Comparison of ENCODE assay signal across 12 mouse cellular contexts in the genomic region with DNA sequence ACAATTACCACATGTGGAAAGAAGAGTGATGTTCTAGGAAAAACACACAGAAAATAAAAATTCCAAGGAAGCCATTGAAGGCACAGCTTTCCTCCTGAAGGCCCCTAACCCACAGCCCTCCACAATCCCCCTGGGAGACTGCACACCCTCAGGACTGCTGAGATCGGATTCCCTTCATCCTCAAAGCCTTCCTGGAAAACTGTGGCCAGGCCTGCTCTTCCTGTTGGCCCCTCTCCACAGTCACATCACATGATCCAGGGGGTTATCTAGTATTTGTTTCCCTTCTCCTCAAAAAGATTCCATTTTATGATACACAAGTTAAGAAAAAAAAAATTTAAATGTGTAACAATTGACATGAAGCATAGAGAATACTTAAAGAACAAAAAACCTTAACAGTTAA. TPM values are rescaled to one million over a fixed set of nuclear protein-coding genes. Genes with fewer than 3 reads are reported as not detected.
A peak's percentile ranks its signal among the peaks of the same experiment; 100 is the strongest.
DNase-seq lines count a peak whose midpoint lies in the region; ATAC-seq and TF ChIP-seq lines count a peak whose summit lies in the region.
"Had no signal": no experiment of that assay in that cellular context is flagged by ENCODE, and none has a peak within 500 bp of the region (broad histone marks: within the 10 kb centered on the region; RNA-seq: fewer than 3 reads in every experiment).

No protein-coding gene starts in this region.

- DNase-seq in heart, postnatal 14 days: no peak
- DNase-seq in heart, postnatal 0 days (ENCODE audit: low spot score): no peak
- peak; percentile 71 for DNase-seq in kidney, postnatal 14 days
- DNase-seq in gastrocnemius, postnatal 36 days: no peak
- no peak for DNase-seq in spleen, postnatal 14 days (ENCODE audit: low spot score in 2 of 2)
- no peak for DNase-seq in left cerebral cortex, adult 18-20 months (ENCODE audit: low spot score in 2 of 2)
- DNase-seq: right cerebral cortex, adult 18-20 months had no signal

- no peaks in the 10 kb centered on the region for H3K79me2 ChIP-seq in C2C12 (ENCODE audit: control insufficient read depth, insufficient read depth)

- intact Hi-C loops in heart, postnatal 14 days (cut with DNase I): no loop called here
- intact Hi-C loops in gastrocnemius, postnatal 36 days (cut with DNase I): no loop called here

- no peak for ATAC-seq in heart, embryonic 11.5 days (replicated peaks; ENCODE audit: insufficient number of reproducible peaks, low FRiP score, low TSS enrichment)
- 0 out of 2 replicates have a peak, but pooled peaks have one; percentile 28 for ATAC-seq in heart, postnatal 0 days (ENCODE audit: insufficient read depth, low read depth)

- no peak for TF ChIP-seq CTCF in C2C12 (IDR thresholded peaks at IDR 0.05; ENCODE audit: control insufficient read depth, insufficient read depth, insufficient read length)
- no peak for TF ChIP-seq CTCF in heart, postnatal 0 days (IDR thresholded peaks at IDR 0.05; ENCODE audit: low read depth)

- no peak overlapping the region for H3K4me2 ChIP-seq in heart, embryonic 11.5 days
- H3K4me2 ChIP-seq in heart, postnatal 0 days (ENCODE audit: low read depth, low read length): no peak overlapping the region
- H3K4me2 ChIP-seq: hindbrain, embryonic 14.5 days had no signal

- TF ChIP-seq EP300 in heart, postnatal 0 days (IDR thresholded peaks at IDR 0.05; ENCODE audit: low read depth): no peak

- H3K27ac ChIP-seq in heart, embryonic 11.5 days (ENCODE audit: low read depth, low read length): peak overlapping the region; percentile 50; the same call in 1 of the 2 replicates
- H3K27ac ChIP-seq in heart, postnatal 0 days (ENCODE audit: low read depth): peak overlapping the region; percentile 49; the same call in 1 of the 2 replicates
- H3K27ac ChIP-seq: hindbrain, embryonic 14.5 days had no signal

- H3K79me3 ChIP-seq in C2C12 (ENCODE audit: low read depth): no peaks in the 10 kb centered on the region

- H3K9me3 ChIP-seq in heart, embryonic 11.5 days (replicated peaks; ENCODE audit: control insufficient read depth, low read length): no peaks in the 10 kb centered on the region
- H3K9me3 ChIP-seq in heart, postnatal 0 days (replicated peaks; ENCODE audit: control insufficient read depth, low read length): no peaks in the 10 kb centered on the region

- peaks cover 54% of the 10 kb centered on the region for H3K4me1 ChIP-seq in heart, embryonic 11.5 days (ENCODE audit: control insufficient read depth, insufficient read depth, low read length)
- H3K4me1 ChIP-seq in heart, postnatal 0 days (ENCODE audit: control insufficient read depth, insufficient read depth): peaks cover 54% of the 10 kb centered on the region

- no peak overlapping the region for H3ac ChIP-seq in C2C12 (ENCODE audit: control insufficient read depth, insufficient read length, low read depth)

- H3K27me3 ChIP-seq in heart, embryonic 11.5 days (ENCODE audit: control insufficient read depth, insufficient read depth, low read length): no peaks in the 10 kb centered on the region
- no peaks in the 10 kb centered on the region for H3K27me3 ChIP-seq in C2C12 (ENCODE audit: control insufficient read depth, insufficient read depth, insufficient read length)
- no peaks in the 10 kb centered on the region for H3K27me3 ChIP-seq in heart, postnatal 0 days (ENCODE audit: control insufficient read depth, insufficient read depth, low read length)

- H3K9ac ChIP-seq in heart, embryonic 11.5 days (ENCODE audit: low read depth, low read length): no peak overlapping the region
- no peak overlapping the region for H3K9ac ChIP-seq in heart, postnatal 0 days (replicated peaks; ENCODE audit: low read depth, low read length)
- H3K9ac ChIP-seq: hindbrain, embryonic 14.5 days; liver, embryonic 14.5 days had no signal

- no peaks in the 10 kb centered on the region for H3K36me3 ChIP-seq in heart, embryonic 11.5 days (ENCODE audit: control insufficient read depth, insufficient read depth, low read length)
- no peaks in the 10 kb centered on the region for H3K36me3 ChIP-seq in C2C12 (ENCODE audit: control insufficient read depth, insufficient read depth)
- 0 out of 2 replicates have a peak, but pooled peaks cover 5% of the 10 kb centered on the region for H3K36me3 ChIP-seq in heart, postnatal 0 days (replicated peaks; ENCODE audit: control insufficient read depth, insufficient read depth, low read length)

- H3K4me3 ChIP-seq in heart, embryonic 11.5 days (ENCODE audit: low read depth, low read length): no peak overlapping the region
- H3K4me3 ChIP-seq in C2C12 (ENCODE audit: insufficient read depth, poor library complexity, severe bottlenecking): no peak overlapping the region
- no peak overlapping the region for H3K4me3 ChIP-seq in heart, postnatal 0 days (ENCODE audit: low read depth, low read length)

- 38% methylated on average over 1 of the region's 1 CpGs for WGBS in heart, embryonic 11.5 days (ENCODE audit: insufficient replicate concordance)
- 64% methylated on average over 1 of the region's 1 CpGs for WGBS in heart, postnatal 0 days

TF ChIP-seq in C2C12, 6 proteins besides CTCF, POLR2A, EP300 and RAD21:
- TF ChIP-seq USF1 (IDR thresholded peaks at IDR 0.05; ENCODE audit: low read depth) (peak; percentile 70), MYOG (IDR thresholded peaks at IDR 0.05; ENCODE audit: control insufficient read depth, extremely low read depth, insufficient read length) (no peak)
TF ChIP-seq in C2C12: peak in this region for 1.

RNA-seq across cellular contexts. Expression of gene Pip4k2a, which starts 59.7 kb away (rescaled TPM):
- 7.1 and 7.7 TPM in 2 replicates for polyA plus RNA-seq in heart, embryonic 11.5 days (2014; fragmentation: Nextera tagmentation; extraction: Ambion mirVana)
- 10 to 100 TPM in 1 of 2 experiments, 1 to 10 TPM in 1; 9.0 to 10.3 TPM for total RNA-seq in heart, postnatal 14 days (2021)
- polyA plus RNA-seq in C2C12 (2012; fragmentation: generic; extraction: Trizol): 8.7 TPM
- total RNA-seq in heart, postnatal 0 days (2014; rRNA removed; ENCODE audit: low replicate concordance): 1.3 and 2.3 TPM in 2 replicates
- 2.7 and 4.3 TPM in 2 replicates for polyA plus RNA-seq in heart, postnatal 0 days (2015; fragmentation: Nextera tagmentation; extraction: Ambion mirVana)
- 1 to 10 TPM; 3.6 to 4.8 TPM for total RNA-seq in gastrocnemius, postnatal 36 days (2021)
- 10 to 100 TPM; 55.5 to 56.2 TPM for total RNA-seq in left cerebral cortex, adult 18-20 months (2021)

RNA-seq across cellular contexts. Expression of gene 4930426L09Rik, which starts 59.9 kb away (rescaled TPM):
- polyA plus RNA-seq in heart, embryonic 11.5 days (2014; fragmentation: Nextera tagmentation; extraction: Ambion mirVana): 0.46 and 0.49 TPM in 2 replicates
- total RNA-seq in heart, postnatal 14 days (2021): under 1 TPM in 1 of 2 experiments, not detected in 1; 0.34 TPM
- polyA plus RNA-seq in C2C12 (2012; fragmentation: generic; extraction: Trizol): 0.54 TPM
- total RNA-seq in heart, postnatal 0 days (2014; rRNA removed; ENCODE audit: low replicate concordance): 4.1 TPM in 1 of 2 replicates, not detected in the other
- polyA plus RNA-seq in heart, postnatal 0 days (2015; fragmentation: Nextera tagmentation; extraction: Ambion mirVana): 0.08 and 0.36 TPM in 2 replicates
- not detected for total RNA-seq in gastrocnemius, postnatal 36 days (2021)
- 1 to 10 TPM in 1 of 2 experiments, under 1 TPM in 1; 1.00 to 1.1 TPM for total RNA-seq in left cerebral cortex, adult 18-20 months (2021)
- total RNA-seq: common myeloid progenitor, adult 5-6 weeks had no signal

Comparison
In these comparisons a context has a peak if more than half of its experiments do, and no peak if none do; other contexts are left out.
1. RNA of gene Pip4k2a, which starts 59.7 kb away (total RNA-seq): 55.5 to 56.2 TPM in left cerebral cortex, adult 18-20 months; 9.0 to 10.3 TPM in heart, postnatal 14 days, 3.6 to 4.8 TPM in gastrocnemius, postnatal 36 days and 1.3 to 2.3 TPM in heart, postnatal 0 days; every median in the first group is over 4 times any median in the second.